Mouse (Mus musculus) stomach, postnatal 0 days (tissue): ENCODE measurements around the gene Adamtsl2.

Experiments
- CTCF ChIP-seq: IDR thresholded peaks from 2 replicates; pipeline ENCODE4 v1.5.1; 2016; ENCODE audit warnings: antibody characterized with exemption, low read depth, mild to moderate bottlenecking, moderate library complexity
- EP300 ChIP-seq: optimal IDR thresholded peaks from 2 replicates; pipeline ENCODE3; 2016; ENCODE audit warnings: antibody characterized with exemption

- TF ChIP-seq CTCF, result peak; percentile 47
- no peak for TF ChIP-seq EP300
Observed at GRCm38 (mm10) chr2:27032361-27032760, 46.8 kb upstream of the Adamtsl2 start.
